Mouse (Mus musculus) erythroblast, embryonic 14.5 days (primary cell): ENCODE results near the gene Acp5. TPM values are rescaled to one million over a fixed set of nuclear protein-coding genes. Genes with fewer than 3 reads are reported as not detected.
A peak's percentile ranks its signal among the peaks of the same experiment; 100 is the strongest.

Experiments used
- H3K27me3 ChIP-seq: 2 replicates; pipeline ENCODE4 v1.6.1; 2012; ENCODE audit warnings: inconsistent platforms; ENCODE audit not compliant: control insufficient read depth
- H3K36me3 ChIP-seq: 2 replicates; pipeline ENCODE4 v1.6.1; 2012; ENCODE audit warnings: mild to moderate bottlenecking, inconsistent platforms; ENCODE audit not compliant: control insufficient read depth
- H3K4me1 ChIP-seq: 2 replicates; pipeline ENCODE4 v1.6.1; 2012; ENCODE audit warnings: inconsistent platforms; ENCODE audit not compliant: control insufficient read depth
- H3K4me3 ChIP-seq: replicated peaks from 2 replicates; pipeline ENCODE3; 2012; ENCODE audit warnings: moderate library complexity, mild to moderate bottlenecking, inconsistent platforms
- H3K9me3 ChIP-seq: 2 replicates; pipeline ENCODE4 v1.6.1; 2012; ENCODE audit warnings: low read length, inconsistent platforms, mixed read lengths; ENCODE audit not compliant: control insufficient read depth
- GATA1 ChIP-seq: IDR thresholded peaks from 2 replicates; pipeline ENCODE4 v1.6.1; 2012; ENCODE audit warnings: low read length, inconsistent platforms, mixed read lengths
- TAL1 ChIP-seq: IDR thresholded peaks from 3 replicates; pipeline ENCODE4 v1.6.1; 2012; ENCODE audit warnings: low read length, inconsistent platforms, mixed read lengths
- polyA plus RNA-seq: library from polyadenylated mRNA; stranded (reverse); fragments of >175 nt; gene quantifications from 2 replicates; pipeline ENCODE4 v1.2.3, GENCODE M21; 2012

Gene Acp5
- polyA plus RNA-seq, 1 experiment = 46.6 TPM

DNA sequence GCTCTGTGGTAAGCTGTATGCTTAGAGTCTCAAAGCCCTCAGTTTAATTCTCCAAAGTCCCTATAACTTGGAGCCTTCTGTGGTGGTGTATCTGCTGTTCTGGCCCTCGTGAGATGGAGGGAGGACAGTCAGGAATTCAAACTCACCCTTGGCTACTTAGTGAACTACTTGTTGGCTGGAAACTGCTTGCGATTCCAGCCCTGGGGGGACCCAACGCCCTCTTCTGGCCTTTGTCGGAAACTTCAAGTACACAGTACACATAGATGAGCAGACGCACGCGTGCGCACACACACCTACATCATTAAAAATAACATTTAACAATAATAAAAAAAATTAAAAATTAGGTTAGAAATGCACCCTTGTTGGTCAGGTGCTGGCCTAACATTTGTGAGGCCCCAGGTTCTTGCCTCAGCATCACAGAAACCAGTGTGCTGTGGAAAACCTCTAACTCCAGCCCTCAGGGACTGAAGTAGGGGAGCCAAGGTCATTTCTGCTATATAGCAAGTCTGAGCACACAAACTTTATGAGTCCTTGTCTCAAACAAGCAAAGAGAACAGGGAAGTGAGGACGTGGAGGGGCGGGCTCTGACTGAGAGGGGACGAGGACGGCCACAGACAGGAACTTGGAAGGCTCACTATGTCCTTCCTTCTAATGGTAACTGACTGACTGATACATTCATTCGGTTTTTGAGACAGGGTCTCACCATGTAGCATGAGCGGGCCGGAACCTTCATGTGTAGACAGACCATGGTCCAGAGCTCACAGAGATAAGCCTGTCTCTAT, 10.1 kb downstream of the Acp5 start:
- Histone ChIP-seq H3K27me3 (no peaks in the 10 kb centered on the region), H3K4me1 (peaks cover 65% of the 10 kb centered on the region), H3K9me3 (no peaks in the 10 kb centered on the region), H3K4me3 (no peak overlapping the region), H3K36me3 (peaks cover 64% of the 10 kb centered on the region)
- no peak for TF ChIP-seq GATA1
- TF ChIP-seq TAL1 = no peak

DNA sequence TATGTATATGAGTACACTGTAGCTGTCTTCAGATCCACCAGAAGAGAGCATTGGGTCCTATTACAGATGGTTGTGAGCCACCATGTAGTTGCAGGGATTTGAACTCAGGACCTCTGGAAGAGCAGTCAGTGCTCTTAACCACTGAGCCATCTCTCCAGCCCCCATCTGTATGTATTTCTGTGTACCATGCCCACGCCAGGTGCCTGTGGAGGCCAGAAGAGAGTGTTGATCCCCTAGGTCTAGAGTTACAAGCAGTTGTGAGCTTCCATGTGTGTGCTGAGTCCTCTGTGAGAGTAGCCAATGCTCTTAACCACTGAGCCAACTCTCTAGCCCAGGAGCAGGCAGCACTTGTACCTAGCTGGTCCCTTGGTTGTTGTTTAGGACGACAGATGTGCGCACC, 11.3 kb downstream of the Acp5 start:
- no peaks in the 10 kb centered on the region for H3K27me3 ChIP-seq
- H3K4me3 ChIP-seq = no peak overlapping the region
- H3K36me3 ChIP-seq = peaks cover 51% of the 10 kb centered on the region
- no peak for TF ChIP-seq GATA1
- TF ChIP-seq TAL1 = no peak
- H3K9me3 ChIP-seq = no peaks in the 10 kb centered on the region
- H3K4me1 ChIP-seq = peaks cover 58% of the 10 kb centered on the region

DNA sequence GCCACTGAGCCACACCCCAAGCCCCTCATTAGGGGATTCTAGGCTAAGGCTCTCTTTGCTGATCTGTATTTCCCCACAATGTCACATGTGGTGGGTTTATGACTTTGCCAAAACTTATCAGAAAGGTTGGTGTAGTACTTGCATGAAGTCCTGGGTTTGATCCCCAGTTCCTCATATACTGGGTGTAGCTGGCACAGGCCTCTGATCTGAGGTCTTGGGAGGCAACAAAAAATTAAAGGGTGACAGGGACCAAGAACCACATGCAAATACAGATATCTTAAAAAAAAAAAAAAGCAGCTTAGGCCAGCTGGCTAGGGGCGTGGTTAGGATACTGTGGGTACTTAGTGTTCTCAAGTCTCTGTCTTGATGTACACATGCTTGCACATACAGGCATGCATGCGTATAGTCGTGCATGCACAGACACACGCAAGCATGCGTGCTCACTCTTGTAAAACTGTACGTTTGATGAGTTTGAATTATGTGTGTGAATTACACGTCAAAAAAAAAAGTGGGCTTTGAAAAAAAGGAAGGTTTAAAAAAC, 12.4 kb downstream of the Acp5 start:
- Histone ChIP-seq H3K27me3 (no peaks in the 10 kb centered on the region), H3K4me3 (no peak overlapping the region), H3K9me3 (no peaks in the 10 kb centered on the region), H3K4me1 (peaks cover 59% of the 10 kb centered on the region), H3K36me3 (peaks cover 41% of the 10 kb centered on the region)
- TF ChIP-seq GATA1 (no peak), TAL1 (no peak)

DNA sequence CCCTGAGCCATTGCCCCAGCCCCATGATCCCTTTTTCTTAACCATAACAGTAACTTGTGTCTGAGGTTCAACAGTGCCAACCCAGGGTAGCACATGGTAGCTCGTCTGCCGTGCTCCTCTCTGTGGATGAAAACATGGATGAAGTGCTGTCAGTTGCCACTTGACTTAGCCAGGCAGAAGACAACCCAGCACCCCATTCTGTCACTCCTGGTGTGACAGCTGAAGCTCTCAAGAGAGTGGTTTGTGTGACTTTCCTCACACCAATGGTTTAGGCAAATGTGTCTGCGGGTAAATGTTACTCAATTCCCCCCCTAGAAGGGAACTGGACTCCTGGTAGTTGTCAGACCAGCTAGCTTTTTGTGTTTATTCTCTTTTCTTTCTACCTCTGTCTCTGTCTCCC, 13.5 kb downstream of the Acp5 start:
- Histone ChIP-seq H3K4me1 (peaks cover 67% of the 10 kb centered on the region), H3K27me3 (no peaks in the 10 kb centered on the region), H3K36me3 (peaks cover 30% of the 10 kb centered on the region), H3K4me3 (no peak overlapping the region), H3K9me3 (no peaks in the 10 kb centered on the region)
- TF ChIP-seq GATA1 (no peak), TAL1 (no peak)

DNA sequence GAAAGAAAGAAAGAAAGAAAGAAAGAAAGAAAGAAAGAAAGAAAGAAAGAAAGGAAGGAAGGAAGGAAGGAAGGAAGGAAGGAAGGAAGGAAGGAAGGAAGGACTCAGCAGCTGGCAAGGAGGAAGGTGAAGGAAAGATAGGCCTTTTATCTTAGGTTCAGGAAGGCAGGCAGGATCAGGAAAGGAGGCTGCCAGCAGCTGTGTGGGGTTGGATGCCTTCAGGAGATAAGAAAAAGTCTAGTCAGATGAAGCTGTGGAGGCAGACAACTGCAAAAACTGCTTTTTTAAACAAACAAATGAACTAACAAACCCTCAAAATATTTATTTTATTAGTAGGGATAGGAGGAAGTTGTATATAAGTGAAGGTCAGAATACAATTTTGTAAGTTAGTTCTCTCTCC, 14.0 kb downstream of the Acp5 start:
- TF ChIP-seq GATA1 (no peak), TAL1 (no peak)
- H3K4me1 ChIP-seq = peaks cover 63% of the 10 kb centered on the region

DNA sequence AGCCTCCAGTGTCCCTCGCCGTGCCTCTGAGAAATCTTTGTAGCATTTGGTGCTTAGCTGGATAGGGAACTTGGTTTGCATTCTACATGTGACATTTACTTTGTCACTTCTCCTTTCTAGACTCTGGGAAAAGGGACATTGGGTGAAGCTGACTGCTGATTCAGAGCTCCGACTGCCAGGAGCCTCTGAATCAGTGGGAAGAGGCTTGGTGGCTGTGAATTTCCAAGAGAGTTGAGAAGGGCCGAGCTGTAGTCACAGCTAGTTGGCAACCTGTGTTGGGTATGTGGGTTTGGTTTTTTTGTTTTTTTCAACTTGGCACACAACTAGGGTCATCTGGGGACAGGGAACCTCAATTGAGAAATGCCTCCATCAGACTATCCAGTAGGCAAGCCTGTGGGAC, 16.0 kb downstream of the Acp5 start:
- no peak overlapping the region for H3K4me3 ChIP-seq
- TF ChIP-seq TAL1 = no peak
- no peak for TF ChIP-seq GATA1
- no peaks in the 10 kb centered on the region for H3K27me3 ChIP-seq
- no peaks in the 10 kb centered on the region for H3K9me3 ChIP-seq
- H3K4me1 ChIP-seq = peaks cover 68% of the 10 kb centered on the region
- H3K36me3 ChIP-seq = peaks cover 12% of the 10 kb centered on the region

More for the DNA sequence above, 14.0 kb downstream of the Acp5 start:
- no peaks in the 10 kb centered on the region for H3K27me3 ChIP-seq
- peaks cover 25% of the 10 kb centered on the region for H3K36me3 ChIP-seq
- H3K4me3 ChIP-seq = no peak overlapping the region
- no peaks in the 10 kb centered on the region for H3K9me3 ChIP-seq

DNA sequence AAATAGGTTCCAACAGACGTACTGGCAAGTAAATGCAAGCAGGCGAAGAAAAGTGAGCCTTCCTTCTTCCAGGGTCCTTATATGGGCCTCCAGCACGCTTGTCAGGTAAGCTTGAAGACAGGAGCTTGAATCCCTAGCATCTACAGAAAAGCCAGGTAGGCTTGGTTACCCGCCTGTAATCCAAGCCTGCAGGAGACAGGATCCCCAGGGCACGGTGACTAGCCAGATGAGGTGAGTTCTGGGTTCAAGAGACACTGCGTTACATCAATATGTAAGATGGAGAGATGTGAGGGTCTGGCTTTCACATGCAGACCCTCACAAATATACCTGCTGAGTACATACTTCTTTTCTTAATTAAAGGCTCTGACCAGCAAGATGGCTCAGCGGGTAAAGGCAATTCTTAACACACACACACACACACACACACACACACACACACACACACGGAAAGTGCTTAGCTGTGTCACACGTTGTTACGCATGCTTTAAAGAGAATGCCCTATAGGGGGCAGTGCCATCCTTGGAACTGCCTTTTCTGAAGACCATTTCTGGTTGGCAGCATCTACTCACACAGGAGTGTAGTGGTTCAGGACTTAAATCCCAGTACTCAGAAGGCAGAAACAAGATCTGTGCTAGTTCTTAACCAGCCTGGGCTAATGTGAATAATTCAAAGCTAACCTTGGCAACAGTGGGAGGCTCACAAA, 17.6 kb downstream of the Acp5 start:
- H3K27me3 ChIP-seq = no peaks in the 10 kb centered on the region
- no peak for TF ChIP-seq TAL1
- no peak for TF ChIP-seq GATA1
- peak overlapping the region; percentile 83 for H3K4me3 ChIP-seq
- H3K4me1 ChIP-seq = peaks cover 57% of the 10 kb centered on the region
- no peaks in the 10 kb centered on the region for H3K9me3 ChIP-seq
- peaks cover 23% of the 10 kb centered on the region for H3K36me3 ChIP-seq

DNA sequence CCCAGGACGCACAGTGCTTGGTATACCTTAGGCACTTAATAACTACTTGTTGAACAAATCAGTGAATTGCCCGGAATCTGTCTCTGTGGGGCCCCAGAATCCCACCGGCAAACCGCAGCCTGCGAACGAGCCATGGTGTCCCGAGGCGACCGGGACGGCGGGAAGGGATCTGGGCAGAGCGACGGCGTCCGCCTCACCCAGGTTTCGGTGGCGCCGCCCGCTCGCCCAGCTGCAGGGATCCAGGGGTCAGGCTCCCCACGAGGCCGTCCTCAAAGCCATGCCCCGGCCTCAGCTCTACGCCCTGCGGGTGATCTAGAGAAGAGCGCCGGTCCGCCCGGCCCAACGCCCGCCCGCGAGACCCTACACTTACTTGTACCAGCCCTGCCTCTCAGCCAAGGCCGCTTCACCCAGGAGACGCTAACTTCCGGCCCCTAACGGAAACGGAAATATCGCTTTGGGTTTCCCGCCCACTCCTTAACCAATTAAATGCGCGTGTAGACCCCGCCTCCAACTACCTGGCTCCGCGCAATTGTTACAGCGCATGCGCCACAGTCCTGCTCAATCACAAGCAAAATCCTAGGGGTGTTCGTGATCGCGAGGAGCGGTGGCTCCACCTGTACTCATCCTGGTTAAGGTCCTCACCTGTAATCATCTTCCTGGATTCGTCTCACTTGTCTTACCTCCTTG, 18.6 kb downstream of the Acp5 start, which contains the start of gene Elof1:
Gene Elof1, minus strand, starts transcription at position 433 of the 687 bp plus-strand sequence.
- no peaks in the 10 kb centered on the region for H3K27me3 ChIP-seq
- no peak for TF ChIP-seq TAL1
- TF ChIP-seq GATA1 = no peak
- peaks cover 34% of the 10 kb centered on the region for H3K36me3 ChIP-seq
- H3K4me3 ChIP-seq = peak within 1 kb of the TSS; percentile 83
- peaks cover 47% of the 10 kb centered on the region for H3K4me1 ChIP-seq
- no peaks in the 10 kb centered on the region for H3K9me3 ChIP-seq

DNA sequence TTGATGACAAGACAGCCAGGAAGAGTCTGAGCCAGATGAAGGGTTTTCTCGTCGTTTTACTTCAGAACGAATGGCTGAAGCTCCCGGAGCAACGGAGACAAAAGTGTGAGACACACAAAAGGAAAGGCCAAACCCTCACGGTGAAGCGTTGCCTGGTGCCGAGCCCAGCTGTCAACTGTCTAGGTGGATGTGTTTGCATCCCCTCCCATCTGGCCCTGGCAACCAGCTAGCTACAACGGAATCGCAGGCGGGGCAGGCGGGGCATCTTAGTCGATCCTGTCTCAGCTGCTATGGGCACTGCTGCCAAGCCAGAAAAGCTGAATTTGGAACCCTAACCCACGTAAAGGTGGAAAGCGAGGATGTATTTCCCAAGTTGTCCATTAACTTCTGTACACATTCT, 19.4 kb downstream of the Acp5 start:
- no peaks in the 10 kb centered on the region for H3K9me3 ChIP-seq
- no peak for TF ChIP-seq GATA1
- TF ChIP-seq TAL1 = no peak
- peak overlapping the region; percentile 83 for H3K4me3 ChIP-seq
- H3K36me3 ChIP-seq = peaks cover 42% of the 10 kb centered on the region
- peaks cover 40% of the 10 kb centered on the region for H3K4me1 ChIP-seq
- H3K27me3 ChIP-seq = no peaks in the 10 kb centered on the region
